Comparison of ENCODE assay signal across 19 mouse cellular contexts in the genomic region with DNA sequence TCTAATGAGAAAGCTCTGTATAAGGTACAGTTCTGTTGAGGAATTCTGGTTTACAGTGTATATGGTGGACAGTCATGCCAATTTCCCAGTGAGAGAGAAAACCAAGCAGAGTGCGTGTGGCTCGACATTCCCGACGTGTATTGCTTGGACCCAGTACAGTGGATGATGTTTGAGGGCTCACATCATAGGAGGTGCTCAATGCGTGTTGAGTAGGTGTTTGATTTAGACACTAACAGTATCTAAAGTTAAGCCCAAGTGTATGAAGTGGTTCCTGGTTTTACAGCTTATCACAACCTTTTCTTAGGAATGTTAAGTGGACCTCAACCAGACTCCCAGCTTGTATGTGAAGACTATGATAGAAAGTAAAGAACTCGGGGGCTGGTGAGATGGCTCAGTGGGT.
"Had no signal": no experiment of that assay in that cellular context is flagged by ENCODE, and none has a peak within 500 bp of the region (broad histone marks: within the 10 kb centered on the region; RNA-seq: fewer than 3 reads in every experiment).

No protein-coding gene starts in this region.

- ATAC-seq: liver, embryonic 12.5 days; midbrain, embryonic 16.5 days had no signal

- H3K9ac ChIP-seq: liver, embryonic 12.5 days; liver, embryonic 14.5 days; midbrain, embryonic 12.5 days; neural tube, embryonic 13.5 days; neural tube, embryonic 15.5 days had no signal

- H3K4me2 ChIP-seq: liver, embryonic 12.5 days; midbrain, embryonic 12.5 days; neural tube, embryonic 13.5 days; neural tube, embryonic 15.5 days had no signal

- H3K4me3 ChIP-seq: liver, embryonic 12.5 days; midbrain, embryonic 10.5 days; midbrain, embryonic 12.5 days; myocyte; neural tube, embryonic 13.5 days; neural tube, embryonic 15.5 days had no signal

- H3K27me3 ChIP-seq: midbrain, embryonic 12.5 days; neural tube, embryonic 13.5 days; neural tube, embryonic 15.5 days had no signal

- H3K4me1 ChIP-seq: liver, embryonic 12.5 days; midbrain, embryonic 10.5 days; midbrain, embryonic 12.5 days had no signal

- H3K9me3 ChIP-seq: liver, embryonic 12.5 days; midbrain, embryonic 10.5 days; midbrain, embryonic 12.5 days; neural tube, embryonic 13.5 days; neural tube, embryonic 15.5 days had no signal

- DNase-seq: lung, adult 18-20 months; lung, postnatal 14 days; midbrain, embryonic 14.5 days; retina, postnatal 1 day; right cerebral cortex, adult 18-20 months; right cerebral cortex, postnatal 25 days; right cerebral cortex, postnatal 4 days; spleen, adult 18-20 months; thymus, adult 18-20 months; thymus, postnatal 14 days; thymus, postnatal 36 days had no signal

- H3K27ac ChIP-seq: liver, embryonic 12.5 days; liver, embryonic 14.5 days; midbrain, embryonic 10.5 days; midbrain, embryonic 12.5 days; neural tube, embryonic 13.5 days; neural tube, embryonic 15.5 days had no signal

- H3K36me3 ChIP-seq: liver, embryonic 12.5 days; midbrain, embryonic 10.5 days; midbrain, embryonic 12.5 days; neural tube, embryonic 13.5 days; neural tube, embryonic 15.5 days had no signal
